Mouse (Mus musculus) ovary, postnatal 36 days (tissue): ENCODE results near the gene Rbp1.

ENCODE experiments used
- DNase-seq: peaks from one replicate; pipeline ENCODE4 v3.0.0; 2022; ENCODE audit warnings: low spot score, mixed read lengths

Gene Rbp1

DNA sequence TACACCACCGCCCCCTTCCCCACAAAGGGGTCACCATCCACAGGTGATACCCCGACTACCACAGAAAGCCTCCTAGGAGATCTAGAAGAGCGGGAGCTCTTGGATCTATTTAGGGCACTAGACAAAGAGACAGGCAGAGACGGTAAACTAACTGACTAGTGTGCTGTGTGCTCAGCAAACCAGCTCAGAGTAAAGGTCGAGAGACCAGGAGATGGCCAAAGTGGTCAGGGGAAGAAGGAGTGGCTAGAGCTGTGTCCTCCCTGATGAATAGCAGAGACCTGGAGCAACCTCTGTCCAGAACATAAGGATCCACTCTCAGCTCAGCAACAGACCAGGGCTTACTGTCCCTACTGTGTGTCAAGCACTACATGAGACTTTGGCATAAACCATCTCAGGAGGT lies at the start of gene Rbp1:
Gene Rbp1 (plus strand): TSS at position 306 of the 400 bp plus-strand sequence.
- DNase-seq, result no peak

DNA sequence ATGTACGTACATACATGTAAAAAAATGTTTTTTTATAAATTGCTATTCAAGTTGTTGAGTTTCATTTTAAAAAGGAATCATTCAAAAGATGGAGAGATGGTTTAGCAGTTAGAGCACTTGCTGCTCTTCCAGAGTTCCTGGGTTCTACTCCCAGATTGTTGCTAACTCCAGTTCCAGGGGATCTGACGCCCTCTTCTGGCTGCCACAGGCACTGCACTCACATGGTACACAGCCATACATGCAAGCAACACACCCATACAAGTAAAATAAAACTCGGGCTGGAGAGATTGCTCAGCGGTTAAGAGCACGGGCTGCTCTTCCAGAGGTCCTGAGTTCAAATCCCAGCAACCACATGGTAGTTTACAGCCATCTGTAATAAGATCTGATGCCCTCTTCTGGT lies 49.4 kb upstream of the Rbp1 start:
- no peak for DNase-seq

DNA sequence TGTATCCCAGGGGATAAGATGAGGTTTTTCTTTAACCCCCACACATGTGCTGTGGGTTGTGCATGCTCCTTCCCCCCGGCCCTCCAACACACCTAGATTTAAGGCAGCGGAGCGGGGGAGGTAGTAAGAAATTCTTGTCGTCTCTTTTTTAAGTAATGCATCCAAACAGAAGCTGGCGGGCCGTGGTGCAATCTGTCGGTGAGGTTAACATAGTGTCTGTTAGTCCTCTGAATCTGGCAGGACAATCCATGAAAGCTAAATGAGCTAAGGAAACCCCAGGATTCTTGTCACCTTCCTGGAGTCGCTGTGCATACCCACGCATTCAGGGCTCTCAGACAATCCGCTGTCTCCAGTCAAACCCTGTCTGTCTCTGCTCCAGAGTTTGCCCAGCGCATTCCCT lies 47.9 kb upstream of the Rbp1 start:
- DNase-seq, result no peak

DNA sequence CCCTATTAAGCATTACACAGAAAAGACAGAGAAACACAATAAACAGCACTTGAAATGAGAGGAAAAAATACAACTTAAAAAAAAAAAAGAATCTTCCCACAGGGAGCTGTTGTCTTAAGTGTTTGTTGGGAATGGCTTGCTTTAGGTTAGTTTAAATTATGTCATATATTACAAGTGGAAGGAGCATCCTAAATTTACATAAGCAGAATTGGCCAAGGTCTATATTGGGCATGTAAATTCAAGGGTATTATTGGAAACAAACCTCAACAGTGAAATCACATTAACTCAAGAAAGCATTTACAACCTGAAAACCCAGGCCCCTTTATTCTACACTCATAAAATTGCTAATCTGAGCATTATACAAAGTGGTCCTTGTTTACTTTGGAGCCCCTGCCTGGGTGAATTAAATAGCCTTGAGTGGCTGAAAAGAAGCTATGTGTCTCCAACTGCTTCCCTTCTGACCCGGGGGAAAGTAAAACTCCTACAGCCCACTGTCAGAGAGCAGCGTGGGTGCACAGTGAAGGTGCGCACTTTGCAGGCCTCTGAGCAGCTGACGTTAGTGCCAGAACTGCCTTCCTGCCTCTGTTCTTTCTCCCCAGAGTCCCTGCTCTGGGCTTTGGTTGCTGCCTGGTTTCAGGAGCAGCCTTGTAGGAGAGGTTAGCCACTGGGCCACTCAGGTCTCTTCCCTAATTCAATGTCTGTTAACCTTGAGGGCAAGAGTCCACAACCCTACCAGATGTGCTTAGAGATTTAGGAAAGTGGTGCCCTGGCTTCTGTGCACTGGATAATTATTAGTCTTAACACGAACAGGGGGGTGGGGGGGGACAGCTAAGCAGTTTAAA lies 47.2 kb upstream of the Rbp1 start:
- no peak for DNase-seq

DNA sequence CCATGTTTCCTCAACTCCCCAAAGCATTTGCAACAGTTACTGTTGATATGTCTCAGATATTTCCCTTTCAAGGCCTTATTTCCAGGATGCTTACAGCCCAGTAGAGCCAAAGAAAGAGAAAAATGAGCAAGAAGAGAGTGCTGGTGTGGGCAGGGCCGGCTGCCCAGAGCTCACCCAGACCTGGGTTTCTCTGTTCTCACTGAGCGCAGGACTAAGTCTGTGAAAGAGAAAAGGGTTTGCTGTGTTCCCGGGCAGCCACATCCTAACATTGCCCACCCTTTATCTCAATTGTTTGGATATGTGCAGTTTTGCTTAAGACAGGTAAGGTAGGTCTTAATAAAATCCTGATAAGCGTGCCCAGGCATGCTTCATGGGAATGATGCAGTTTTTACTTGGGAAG lies 43.0 kb upstream of the Rbp1 start:
- no peak for DNase-seq

DNA sequence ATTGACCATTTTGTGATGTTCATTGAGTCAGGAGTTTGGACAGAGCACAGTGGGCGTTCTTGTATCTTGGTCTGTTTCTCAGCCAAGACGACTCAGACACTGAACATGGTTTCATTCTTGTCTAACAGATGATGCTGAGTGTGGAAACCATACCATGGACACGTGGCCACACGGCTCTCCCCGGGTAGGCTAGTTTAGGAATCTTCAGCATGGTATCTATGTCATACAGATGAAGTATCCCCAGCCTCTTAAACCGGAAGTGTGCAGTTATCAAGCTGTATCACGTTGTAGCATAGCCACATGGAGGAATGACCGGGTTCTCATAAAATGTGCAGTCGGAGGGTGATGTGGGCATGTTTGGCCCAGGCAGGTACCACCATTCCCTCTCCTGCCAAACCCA lies 42.2 kb upstream of the Rbp1 start:
- no peak for DNase-seq

DNA sequence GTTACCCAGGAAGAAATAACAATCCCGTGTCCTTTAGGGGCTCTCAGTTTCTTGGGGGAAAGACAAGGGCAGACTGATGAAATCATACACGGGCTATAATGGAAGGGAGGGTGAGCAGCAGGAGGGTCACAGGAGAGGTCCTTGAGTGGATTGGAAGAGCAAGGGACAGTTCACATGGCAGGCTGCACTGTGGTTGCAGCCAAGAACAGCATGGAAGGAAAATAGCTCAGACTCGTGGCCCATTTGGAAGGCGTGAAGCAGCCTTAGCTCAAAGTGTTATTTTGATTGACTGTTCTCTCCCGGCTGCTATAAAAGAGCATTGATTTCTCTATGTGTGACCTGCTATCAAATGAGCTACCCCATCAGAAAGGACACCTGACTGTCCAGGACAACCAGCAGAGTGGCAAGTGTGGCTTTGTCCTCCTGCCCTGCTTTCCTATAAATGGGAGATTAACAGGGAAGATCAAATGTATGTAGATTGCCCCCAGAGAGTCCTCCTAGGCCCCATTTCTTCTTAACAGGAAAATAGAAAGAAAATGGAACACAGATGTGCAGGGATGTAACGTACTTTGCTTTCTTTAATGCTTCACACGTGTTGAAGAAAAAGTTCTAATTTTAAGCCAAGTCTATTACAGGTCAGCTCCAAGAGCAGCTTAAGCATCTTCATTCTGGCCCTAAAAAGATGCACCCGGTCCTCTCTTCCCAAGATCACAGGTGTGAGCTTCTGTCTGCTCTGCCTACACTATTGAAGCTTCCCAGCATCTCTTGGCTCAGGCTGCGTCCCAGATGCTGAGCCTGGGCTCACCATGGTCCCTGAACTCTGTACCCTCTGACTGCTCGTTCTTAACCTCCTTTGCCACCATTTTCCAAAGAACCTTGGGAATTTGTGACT lies 34.8 kb upstream of the Rbp1 start:
- no peak for DNase-seq

DNA sequence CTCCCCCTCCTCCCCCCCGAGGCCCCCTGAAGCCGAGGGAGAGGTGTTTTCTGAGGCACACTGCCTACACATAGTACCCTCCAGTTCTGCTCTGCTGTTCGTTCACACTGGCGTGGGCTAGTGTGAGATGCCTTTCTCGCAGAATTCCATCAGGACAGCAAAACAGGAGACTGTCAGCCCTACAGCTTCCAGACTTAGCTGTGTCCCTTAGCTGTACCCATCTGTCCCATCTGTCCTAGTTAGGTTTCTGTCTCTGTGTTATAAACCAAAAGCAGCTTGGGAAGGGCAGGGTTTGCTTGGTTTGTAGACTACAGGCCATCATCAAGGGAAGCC lies 34.2 kb upstream of the Rbp1 start:
- DNase-seq, result no peak

DNA sequence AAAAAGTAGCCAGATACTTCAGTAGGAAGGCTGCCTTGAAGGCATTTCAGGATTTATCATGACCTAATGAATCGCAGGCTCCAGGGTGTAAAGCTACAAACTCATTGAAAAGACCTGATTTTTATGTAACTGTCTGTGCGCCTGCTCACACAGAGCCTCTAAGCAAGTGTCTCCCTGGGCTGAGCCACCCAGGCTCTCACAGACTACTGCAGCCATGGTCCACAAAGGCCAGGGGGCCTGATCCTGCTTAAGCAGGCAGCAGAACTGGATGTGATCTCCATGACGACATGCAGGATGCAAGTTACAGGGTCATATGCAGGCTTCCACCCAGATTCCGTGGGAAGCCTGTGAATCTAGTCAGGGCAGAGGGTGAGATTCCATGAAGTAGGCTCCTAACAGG lies 29.3 kb upstream of the Rbp1 start:
- no peak for DNase-seq

DNA sequence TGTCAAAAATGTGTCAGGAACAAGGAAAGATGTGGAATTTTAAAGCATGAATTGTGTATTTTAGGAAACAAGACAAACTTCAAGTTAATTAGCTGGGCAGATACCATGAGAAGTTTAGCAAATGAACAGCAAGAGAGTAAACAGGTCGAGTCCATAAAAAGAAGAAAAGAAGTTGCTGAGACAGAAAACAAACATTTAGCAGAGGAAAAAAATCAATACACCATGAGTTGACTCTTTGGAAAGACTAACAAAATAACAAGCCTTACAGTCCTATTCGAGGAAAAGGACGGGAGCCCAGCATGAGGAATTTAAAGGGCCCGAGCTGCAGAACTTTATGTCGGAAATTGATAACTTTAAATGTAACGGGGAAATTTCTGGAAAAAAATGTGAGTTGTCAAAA lies 25.6 kb upstream of the Rbp1 start:
- no peak for DNase-seq

DNA sequence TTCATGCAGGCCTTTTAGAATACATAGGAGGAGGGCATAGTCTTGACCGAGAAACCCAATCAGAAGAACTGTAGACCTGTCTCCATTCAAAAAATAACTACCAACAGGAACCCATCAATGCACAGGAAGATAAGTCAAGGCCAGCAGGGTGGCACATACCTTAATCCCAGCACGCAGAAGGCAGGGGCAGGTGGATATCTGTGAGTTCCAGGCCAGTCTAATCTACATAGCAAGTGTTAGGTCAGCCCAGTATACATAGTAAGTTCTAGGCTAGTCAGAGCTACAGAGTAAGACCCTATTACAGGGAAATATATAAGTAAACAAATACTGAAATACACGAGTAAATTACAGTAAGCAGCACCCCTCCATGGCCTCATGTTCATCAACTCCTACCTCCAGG lies 24.9 kb upstream of the Rbp1 start:
- DNase-seq, result no peak

DNA sequence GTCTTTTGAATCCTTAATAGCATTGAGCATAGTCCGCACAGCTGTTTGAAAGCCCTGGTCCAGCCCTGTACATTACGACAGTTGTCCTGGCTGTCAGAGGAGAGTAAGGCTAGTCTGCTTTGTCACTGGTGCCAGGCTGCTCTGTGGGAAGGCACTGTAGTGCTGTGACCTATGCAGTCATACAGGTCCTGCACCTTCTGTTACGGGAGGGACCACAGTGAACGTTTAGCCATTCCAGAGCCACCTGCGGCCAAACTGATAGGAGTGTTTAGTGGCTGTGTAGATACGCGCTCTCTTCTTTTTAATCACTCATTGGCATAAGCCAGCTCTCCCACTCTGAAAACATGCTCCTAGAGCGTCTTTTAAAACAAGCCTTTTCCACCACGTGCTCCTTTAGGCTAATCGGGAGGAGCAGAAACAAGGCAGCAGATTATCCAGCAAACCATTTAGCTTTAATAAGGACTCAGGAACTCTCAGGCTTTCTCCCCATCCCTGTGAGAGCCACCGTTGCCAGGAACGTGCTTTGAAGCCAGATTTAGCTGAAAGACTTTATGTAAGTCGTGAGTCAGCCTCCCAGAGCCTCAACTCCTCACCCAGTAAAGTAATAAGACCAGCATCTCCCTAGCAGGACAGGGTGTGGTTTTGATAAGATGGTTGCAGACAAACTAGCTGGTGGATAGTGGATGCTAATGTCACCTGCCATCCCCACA lies 22.4 kb upstream of the Rbp1 start:
- no peak for DNase-seq

DNA sequence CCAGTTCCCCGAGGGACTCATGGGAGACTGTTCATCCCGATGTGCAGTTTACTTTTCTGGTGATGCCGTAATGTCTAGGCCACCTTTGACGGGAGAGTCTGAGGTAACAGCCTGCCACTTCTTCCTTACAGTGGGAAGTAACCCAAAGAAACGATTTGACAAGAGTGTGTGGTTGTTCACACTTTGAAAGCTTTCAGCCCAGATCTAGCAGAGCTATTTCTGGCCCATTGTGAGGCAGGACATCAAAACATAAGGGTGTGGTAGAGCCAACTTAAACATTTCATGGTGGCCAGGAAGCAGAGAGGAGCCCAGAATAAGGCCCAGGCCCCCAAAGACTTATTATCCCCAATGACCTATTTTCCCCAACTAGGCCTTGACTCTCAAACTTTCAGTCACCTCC lies 21.1 kb upstream of the Rbp1 start:
- DNase-seq, result no peak

DNA sequence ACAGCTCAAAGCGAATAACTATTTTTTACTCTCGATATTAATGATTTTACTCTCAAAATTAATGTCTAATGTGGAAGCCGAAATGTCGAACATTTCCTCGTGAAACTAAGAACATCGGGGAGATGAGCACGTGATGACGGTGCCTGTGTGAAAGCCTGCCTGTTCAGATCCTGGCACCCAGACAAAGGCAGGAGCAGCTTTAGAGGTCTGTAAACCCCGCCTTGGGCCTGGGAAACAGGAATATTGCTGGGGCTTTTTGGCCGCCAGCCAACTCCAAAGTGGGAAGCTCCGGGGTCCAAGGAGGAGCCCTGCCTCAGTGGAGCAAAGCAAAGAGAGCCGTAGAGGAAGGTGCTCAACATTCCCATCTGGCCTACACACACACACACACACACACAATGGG lies 15.0 kb upstream of the Rbp1 start:
- DNase-seq, result no peak

DNA sequence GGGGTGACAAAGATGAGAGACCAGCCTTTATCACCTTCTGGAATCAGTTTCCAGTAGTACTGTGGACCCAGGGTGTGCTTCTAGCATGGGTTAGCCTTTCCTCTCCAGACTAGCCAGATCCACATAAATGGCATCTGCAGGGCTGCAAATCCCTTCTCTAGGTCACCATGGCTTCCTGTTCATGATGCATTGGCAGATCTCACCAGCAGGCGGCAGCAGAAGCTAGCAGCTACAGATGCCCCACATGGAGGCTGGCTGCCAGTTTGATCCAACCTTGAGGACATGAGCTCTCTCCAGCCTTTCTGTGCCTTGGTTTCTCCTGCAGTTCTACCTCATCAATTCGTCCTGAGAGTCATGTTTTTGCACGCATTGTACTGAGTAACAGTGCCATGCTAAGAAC lies 13.6 kb upstream of the Rbp1 start:
- peak; percentile 78 for DNase-seq

DNA sequence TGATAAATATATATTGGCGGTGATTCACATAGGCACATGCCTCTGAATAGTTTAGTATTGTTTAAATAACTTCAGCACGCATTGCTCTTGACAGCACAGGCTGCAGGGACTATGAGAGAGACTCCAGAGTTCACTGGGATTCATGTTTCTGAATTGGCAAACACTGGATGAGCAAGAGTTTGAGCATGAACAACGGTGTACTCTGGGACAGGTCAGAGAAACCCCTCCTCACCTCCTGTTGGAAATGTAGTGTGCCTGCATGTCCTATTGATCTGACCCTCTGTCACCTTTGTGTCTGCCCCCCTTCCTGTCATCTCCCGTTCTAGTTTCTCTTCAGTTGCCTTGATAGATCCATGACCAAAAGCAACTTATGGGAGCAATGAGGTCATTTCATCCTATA lies 7.3 kb upstream of the Rbp1 start:
- no peak for DNase-seq

DNA sequence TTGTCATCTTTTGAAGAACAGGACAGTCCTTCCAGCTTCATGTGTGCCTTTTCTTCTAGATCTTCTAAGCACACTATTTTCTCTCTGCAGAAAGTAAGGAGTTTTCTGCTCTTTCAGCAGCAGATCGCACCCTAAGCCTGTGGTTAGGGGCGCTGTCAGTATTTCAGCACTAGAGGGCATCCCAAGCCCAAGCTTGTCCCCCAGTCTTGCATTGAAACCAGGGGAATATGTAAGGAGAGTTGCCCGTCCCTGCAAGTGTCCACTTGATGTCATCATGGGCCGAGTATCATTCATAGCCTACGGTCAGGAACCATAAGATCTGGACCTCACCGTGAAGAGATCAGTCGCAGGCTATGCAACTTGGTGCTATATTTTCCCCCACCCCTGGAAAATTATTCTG lies 4.8 kb upstream of the Rbp1 start:
- DNase-seq, result peak; percentile 37

DNA sequence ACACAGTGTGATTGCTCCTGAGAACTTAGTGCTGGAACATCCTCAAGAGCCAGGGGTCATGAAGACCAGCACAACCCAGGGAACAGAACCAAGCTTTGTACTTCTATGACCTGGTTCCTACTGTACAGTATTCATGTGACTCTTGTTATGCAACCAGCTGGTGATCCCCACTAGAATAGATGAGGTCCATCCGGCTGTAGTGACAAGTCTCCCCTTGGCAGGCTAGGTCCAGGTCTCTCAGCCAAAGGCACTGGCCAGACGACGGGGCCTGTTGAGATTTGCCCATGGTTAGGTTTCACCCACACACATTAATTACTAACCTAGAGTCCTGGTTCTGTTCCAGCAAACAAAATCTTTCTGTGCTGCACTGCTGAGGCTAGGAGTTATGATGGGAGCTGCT lies 4.4 kb upstream of the Rbp1 start:
- no peak for DNase-seq

DNA sequence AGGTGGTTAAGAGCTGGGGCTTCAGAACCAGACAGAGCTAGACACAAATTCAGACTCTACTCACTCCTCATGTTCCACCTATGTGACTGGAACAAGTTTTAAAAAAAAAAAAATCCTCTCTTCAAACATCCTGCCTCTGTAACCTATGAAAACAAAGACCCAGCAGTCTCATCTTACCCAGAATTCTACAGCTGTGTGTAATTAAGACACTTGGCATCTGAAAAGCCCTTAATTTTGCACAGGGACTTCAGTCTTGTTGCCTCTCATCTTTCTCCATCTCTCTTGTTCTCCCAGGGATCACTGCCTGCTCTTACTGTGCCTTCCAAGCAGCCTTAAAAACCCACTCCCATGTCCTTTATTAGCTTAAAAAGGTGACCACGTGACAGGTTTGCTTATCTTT lies 2.1 kb upstream of the Rbp1 start:
- DNase-seq, result no peak

DNA sequence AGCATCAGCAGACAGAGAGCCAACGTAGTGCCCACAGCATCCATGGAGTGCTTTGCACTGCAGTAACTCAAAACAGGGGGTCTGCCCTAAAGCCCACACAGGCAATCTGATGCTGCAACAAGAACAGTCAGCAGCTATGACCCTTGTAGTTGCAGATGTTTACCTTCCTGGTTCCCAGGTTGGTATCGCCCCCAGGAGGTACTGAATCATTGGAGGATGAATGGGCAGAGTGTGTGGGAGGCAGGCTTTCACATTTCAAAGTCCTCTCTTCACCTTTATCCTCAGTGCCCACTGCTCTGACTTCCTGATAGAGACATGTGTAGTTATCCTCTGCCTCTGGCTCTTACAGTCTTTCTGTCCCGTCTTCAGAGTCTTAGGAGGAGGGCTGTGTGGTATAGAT lies 858 bp upstream of the Rbp1 start:
- DNase-seq, result no peak

DNA sequence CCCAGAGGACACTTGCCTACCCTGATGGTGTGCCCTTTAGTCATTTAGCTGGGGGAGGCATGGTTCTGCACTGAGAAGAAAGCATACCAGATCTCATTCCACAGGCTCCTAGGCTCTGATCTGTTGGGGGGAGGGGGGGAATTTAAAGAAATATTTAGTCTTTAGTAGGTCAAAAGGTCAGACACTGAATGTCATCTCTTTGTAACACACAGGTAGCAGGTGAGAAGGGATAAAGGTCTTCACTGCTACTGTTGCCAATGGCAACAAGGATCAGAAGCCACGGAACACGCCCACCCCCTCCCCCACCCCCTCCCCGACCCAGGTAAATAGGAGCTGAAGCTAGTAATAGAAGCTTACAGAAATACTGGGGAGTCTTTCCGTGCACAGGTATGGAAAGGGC lies 930 bp downstream of the Rbp1 start:
- DNase-seq, result no peak

DNA sequence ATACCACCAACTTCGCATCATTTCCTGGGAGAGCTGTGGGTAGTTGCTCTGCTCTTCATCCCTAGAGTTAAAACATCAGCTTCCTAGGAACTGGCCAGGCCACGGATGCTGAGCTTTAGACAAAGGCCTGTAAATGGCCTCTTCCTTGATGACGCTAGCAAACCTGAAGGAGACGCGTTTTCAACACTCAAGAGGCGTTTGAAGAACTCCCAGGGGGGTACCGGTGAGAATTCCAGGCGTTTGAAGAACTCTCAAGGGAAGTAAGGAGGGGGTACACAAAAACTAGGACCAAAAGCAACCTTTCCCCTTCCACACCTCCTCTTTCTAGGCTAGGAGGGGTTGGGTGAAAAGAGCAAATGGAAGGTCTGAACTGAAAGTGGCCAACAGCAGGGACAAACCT lies 1.5 kb downstream of the Rbp1 start:
- no peak for DNase-seq

DNA sequence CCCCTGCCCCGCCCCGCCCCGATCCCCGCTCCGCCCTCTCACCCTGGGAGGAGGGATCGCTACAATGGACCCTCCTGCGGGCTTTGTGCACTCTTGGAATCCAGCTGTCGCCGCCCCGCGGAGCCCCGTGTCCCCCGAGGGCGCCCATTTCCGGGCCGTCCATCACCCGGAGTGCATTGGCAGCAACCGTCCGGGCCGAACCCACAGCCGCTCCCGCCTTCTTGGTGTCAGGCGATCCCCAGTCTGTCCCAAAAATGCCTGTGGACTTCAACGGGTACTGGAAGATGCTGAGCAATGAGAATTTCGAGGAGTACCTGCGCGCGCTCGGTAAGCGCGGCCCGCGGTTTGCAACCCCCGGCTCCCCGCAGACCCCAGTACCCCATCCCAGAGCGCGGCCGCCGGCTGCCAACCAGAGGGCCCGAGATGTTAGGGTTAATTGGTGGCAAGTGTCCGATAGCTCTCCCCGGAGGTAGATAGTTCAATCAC lies 2.0 kb downstream of the Rbp1 start:
- peak; percentile 49 for DNase-seq
